Mouse (Mus musculus): Measurements from ENCODE around the gene Nfe2l3. TPM values are rescaled to one million over a fixed set of nuclear protein-coding genes. Genes with fewer than 3 reads are reported as not detected.

Nfe2l3 gene
- polyA plus RNA-seq (2014; fragmentation: Illumina TruSeq; extraction: RNeasy Lipid Tissue Mini Kit (QIAGEN cat#74804); ENCODE audit: low read depth, low replicate concordance): 0.42 TPM

DNA sequence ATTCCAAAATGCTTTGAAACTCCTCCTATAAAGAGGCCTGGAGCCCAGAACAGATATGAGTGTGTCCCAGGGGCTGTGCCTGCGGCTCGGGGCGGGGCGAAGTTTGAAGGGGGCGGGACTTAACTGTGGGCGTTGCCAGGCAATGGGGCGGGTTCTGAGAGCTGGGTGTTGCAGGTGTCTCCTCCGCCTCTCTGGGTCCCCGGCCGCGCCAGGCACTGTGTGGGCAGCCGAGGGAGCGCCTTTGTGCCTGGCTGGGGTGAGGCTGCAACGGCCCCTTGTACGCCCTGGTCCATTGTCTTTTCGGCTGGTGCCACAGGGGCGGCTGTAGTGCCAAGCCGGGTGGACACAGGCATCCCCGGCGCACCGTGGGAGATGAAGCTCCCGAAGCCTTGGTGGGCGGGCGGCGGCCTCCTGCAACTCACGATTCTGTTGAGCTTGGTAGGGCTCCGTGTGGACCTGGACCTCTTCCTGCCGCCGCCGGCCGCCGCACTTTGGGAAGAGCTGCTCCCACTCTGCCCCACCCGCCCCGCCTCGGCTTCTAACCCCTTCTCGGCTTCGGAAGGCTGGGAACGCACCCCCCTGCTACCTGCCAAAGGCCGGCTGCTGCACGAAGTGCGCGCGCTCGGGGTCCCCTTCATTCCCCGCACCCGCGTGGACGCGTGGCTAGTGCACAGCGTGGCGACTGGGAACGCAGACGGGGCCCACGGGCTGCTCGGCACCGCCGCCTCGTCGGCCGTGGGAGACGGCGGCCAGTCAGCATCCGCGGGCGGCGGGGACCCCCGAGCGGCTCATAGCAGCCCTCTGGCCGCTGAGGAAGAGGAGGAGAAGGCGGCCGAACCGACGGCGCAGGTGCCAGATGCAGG lies at the start of gene Nfe2l3:
Nfe2l3 (plus strand) TSS at position 136 of the 863 bp plus-strand sequence.

DNA sequence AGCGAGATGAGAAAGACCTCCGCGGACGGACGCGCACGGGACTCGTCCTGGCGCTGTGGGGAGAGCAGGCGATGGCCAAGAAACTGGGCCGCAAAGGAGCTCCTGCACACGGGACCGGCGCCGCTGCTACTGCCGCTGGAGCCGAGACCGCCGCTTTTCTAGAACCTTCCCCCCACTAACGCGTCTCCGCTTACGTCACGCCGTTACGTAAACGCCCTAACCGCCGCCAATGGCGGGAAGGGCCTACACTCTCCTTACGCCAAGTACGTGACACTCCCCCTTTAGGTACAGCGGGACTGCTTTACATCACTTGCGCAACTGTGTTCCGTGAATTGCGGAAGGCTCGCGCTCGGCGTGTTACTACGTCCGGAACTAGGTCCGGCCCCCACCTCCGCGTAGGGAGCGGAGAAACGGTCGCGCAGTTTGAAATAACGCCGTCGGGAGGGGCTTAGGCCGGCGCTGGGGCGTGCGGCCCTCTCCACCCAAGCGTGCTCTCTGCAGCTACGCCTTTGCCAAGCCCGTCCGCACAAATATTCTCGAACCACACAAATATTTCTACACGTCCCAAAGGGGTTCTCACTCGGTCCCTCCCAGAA lies 37.3 kb downstream of the Nfe2l3 start, which contains the start of gene Hnrnpa2b1:
Hnrnpa2b1 (minus strand) TSS at position 180 of the 596 bp plus-strand sequence.

DNA sequence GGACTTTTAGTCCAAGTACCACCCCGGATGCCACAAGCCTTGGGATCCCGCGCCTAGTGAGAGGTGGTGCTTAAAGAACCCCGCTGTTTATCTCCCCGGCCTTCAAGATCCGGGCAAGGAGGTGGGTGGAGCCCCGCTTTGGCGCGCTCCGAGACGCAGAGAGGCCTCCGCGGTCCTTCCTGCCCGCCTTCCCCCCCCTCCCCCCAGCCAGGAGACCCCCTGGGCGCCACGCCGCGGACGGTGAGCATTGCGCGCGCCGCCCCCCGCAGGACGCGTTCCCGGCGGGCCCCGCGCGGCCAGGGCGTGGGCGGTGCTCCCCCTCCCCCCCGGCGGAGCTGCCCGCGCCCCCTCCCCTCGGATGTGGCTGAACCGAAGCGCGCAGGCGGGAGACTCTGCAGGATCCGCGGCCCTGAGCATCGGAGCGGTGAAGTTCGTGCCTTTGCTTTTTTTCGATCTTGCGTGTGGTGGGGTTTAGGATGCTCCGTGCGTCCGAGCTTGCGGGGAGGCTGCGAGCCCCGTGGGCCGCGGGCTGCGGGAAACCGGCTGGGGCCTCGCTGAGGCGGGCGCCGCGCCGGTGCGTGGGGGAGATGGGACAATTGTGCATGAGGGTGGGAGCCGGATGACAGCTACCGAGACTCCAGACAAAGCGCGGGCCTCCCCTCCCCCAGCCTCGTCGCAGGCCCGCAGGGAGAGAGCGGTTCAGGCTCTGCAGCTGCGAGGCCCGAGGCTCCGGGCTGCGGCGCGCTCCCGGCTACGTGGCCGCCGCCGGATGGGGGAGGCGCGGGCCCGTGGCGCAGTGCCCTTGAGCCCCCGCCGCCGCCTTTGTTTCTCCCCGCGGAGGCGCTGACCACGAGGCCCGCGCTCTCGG lies 38.1 kb downstream of the Nfe2l3 start, which contains the start of gene Cbx3:
Cbx3 (plus strand) TSS at position 50 of the 868 bp plus-strand sequence.

Other genes with a start within 250 kb of the Nfe2l3 start
- 1,034 TPM for gene Hnrnpa2b1, start 37.2 kb downstream of the Nfe2l3 start, polyA plus RNA-seq (2014; fragmentation: Illumina TruSeq; extraction: RNeasy Lipid Tissue Mini Kit (QIAGEN cat#74804); ENCODE audit: low read depth, low replicate concordance)
- gene Cbx3, start 37.7 kb downstream of the Nfe2l3 start, polyA plus RNA-seq (2014; fragmentation: Illumina TruSeq; extraction: RNeasy Lipid Tissue Mini Kit (QIAGEN cat#74804); ENCODE audit: low read depth, low replicate concordance): 122 TPM
- gene Snx10, start 91.2 kb downstream of the Nfe2l3 start, polyA plus RNA-seq (2014; fragmentation: Illumina TruSeq; extraction: RNeasy Lipid Tissue Mini Kit (QIAGEN cat#74804); ENCODE audit: low read depth, low replicate concordance): 34.3 TPM

All from liver, adult 10 weeks (tissue).